Mouse (Mus musculus): ENCODE measurements around the gene Cast.

Gene Cast

DNA sequence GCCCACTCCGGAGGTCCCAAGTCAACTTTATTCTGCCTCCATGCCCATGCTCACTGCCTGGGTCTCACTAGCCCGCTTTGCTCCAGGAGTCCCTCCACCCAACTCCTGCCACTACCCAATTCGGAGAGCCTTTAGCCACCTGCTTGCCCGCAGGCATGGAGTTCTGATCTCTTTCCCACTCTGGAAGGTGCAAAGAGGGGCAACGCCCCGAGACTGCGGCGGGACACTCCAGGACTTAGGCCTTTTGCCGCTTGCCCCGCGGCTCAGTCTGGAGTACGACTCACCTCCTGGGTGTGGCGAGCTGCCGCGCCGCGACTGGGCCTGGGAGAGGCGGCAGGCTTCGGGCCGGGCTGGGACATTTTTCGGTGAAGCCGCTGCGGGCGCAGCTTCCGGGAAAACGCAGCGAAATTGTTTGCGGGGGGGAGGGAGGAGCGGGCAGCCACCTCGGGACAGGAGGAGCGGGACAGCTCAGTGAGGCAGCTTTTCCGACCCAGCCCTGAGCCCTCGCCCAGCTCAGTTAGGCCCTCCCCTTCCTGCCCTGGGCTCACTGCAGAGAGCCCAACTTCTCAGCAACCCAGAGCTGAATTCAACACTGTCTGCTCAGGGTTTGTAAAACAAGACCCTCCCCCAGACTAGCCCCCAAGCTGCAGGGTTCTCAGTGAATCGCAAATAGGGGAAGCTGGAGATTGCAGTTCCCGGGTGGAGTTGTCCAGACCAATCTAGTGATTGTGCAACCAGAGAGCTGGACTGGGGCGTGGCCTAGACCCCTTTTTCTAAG is at the start of gene Cast:
Cast (minus strand) TSS at position 659 of the 778 bp plus-strand sequence.
- DNase-seq, result peak; percentile 20 to 25

DNA sequence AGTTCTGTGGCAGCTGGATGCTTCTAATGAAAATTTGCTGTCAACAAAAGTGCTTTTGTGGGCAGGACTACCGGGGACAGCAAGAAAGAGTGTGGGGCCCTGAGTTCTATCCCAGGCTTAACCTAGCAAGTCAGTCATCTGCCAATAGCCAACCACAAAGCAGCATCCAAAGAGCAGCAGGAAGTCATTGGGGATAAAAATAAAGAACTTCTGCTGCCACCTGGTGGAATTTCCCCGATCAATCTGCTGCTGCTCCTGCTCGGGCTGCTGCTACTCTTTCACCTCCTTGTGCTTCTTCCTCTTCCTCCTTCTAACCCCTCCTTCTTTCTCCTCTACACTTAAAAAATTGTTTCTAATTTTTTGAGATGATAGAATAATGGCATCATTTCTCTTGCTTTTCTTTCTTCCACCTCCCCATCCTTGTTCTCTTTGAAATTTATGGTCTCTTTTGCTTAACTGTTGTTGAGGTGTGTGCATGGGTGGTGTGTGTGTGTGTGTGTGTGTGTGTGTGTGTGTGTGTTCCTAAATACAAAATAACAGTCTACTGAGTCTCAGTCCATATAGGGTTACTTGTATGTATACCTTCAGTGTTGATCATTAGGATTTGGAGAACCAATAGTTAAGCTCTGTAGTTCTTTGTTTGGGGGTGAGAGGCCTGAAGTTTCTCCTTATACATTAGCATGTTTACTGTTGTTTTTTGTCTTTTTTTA is 45.9 kb upstream of the Cast start:
- peak; percentile 82 to 83 for DNase-seq

DNA sequence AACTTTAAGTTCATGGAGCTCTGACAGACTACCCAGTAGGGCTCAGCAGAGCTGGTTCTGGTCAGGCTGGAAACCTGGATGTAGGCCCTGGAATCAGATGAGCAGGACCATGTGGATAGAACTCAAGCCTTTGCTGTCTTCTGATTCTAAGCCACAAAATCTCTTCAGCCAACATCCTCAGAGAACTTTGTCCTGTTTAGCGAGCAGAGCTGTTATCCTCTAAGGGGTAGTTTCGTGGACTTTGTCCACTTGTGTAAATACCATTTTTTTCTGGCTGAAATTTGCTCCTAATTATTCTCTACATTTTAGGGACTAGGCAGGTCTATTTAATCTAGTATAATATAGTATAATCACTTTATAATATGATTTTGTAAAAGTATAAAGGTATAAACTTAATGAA is 42.2 kb upstream of the Cast start:
- DNase-seq, result no peak

DNA sequence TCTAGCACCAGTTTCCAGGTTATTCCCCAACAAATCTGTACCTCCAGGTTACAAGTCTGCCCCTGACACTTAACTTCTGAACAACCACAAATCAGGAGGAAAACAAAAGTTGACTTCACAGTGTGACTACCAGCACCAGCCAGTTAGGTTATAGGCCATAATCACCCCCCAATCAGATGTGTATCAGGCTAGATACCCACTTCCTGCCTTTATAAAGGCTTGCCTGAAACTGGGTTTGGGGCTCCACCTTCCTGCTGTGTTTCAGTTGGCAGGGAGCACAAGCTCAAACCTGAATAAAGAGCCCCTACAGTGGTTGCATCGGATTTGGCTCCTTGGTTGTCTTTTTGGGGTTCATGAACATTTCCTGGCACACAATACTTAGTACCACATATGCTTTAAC is 37.3 kb upstream of the Cast start:
- DNase-seq, result no peak

DNA sequence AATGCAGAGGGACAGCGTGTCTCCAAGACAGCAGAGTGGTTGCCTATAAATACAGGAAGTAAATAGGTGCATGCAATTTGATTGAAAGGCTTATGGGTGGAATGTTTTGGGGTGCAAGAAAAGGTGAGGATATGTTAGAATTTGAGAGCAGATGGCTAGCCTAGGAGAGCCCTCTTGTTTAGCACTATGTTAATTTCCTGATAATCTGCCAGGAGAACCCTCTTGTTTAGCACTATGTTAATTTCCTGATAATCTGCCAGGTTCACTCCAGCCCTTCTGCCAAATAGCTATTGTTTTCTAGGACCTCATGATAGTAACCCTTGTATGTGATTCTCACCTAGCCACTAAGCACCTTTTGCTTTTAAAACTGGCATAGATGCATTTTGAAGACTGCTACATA is 25.9 kb upstream of the Cast start:
- DNase-seq, result peak in 1 of 2 experiments; percentile 6

DNA sequence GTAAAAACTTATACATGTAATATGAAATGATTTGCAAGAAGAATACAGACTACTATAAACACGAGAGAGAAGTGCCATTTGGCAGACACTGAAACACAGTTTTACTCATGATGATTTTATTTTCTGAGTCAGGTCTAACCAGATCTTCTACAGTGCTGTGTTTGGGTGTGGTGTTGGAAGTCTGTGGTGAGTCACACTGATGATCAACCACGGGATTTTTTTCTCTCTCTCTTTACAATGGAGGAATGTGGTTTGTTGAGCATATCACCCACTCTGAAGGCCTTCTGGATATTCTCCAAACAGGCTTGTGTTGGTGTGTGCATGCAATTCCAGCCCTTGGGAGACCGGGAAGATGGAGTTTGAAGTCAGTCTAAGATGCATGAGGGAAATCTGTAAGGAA is 13.5 kb upstream of the Cast start:
- DNase-seq, result no peak

DNA sequence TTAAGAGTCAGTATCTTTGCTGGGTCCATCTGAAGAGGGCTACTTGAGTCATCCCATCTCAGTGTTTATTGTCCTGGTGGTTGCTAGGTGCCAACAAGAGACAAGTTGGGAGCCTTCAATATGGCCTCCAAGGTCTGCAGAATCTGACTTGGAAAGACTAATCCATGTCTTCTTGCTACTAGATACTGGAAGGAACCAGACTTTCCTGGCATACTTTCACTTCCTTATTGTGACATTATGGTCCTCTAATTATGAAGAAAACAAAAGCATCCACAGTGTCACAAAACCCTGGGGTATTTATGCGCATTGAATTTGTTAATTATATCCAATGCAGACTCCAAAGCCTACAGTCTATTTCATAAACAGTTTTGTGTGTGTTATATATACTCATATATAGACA is 7.1 kb upstream of the Cast start:
- no peak for DNase-seq

DNA sequence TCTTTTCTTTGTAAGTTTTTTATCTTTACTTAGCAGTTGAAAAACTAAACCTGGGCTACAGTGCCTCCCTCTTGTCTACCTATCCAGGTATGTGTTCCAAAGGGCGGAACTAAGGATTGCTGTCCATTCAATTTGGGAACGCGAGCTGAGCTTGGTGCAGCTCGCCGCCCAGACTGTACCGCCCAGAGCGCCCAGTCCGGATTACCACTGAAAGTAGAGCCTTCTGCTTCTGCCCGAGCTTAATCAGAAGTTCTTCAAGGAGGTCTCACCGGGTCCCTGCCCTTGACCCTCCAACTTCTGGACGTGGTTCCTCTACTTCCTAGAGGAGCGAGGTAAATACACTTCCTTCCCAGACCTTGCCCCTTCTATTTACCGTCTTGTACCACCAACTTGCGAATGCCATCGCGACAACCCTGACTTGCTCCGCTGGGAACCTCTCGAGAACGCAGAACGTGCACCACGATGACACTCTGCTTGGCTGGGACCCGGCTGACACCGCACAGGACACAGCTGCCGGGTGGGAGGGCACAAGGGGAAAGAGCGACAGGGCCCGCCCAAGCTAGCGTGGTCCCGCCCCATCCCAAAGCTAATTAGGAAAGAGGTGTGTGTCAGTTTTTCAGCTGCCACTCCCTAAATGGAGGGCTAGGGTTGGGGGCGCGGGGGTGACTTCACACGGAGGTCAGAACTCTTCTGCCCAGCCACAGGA is 1.0 kb downstream of the Cast start:
- DNase-seq, result peak; percentile 39 to 60

DNA sequence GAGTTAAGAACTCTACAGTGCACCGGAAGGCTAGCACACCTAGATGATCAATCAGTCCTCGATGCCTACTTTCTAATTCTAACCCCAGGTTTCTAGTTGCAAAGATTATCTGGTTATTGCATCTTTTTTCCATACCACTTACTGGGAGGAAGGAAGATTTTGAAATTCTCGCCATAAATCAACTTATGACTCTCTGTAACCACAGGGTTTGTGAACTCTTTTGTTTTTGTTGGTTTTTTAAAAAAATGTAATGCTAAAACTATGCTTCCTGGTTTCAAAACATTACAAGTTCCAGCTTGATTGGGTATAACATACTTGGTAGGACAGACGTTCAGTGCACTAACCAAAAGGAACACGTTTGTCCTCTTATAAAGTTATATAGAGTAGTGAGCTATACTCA is 1.7 kb downstream of the Cast start:
- no peak for DNase-seq

DNA sequence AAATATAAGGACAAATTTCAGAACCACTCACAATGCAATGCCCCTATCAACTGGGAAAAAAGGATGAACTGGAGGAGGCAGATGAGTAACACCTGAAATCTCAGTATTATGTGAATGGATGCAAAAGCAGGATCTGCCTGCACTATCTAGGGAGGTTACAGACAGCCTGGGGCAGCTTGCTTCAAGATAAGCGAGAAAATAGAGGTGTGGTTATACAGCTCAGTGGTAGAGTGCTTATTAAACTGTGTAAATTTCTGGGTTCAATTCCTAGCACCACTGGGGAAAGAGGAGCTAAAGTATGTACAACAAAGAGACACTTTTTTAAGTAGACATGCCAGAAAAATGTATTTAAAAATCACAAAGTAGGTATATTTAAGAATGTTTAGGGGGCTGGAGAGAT is 14.2 kb downstream of the Cast start:
- no peak for DNase-seq

DNA sequence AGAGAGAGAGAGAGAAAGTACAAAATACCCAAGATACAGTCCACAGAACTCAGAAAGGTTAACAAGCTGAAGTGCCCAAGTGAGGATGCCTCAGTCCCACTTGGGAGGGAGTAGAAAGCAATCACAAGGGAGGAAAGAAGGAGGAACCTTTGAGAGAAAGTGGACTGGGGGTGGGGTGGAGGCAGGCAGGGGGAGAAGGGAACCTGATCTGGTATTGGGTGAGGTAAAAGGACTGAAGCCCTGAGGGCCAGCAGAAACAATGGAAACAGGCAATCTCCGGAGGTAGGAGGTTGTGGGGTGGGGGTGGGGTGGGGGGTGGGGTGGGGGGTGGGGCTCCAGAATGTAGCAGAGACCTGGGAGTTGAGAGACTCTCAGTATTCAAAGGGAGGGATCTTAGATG is 20.9 kb downstream of the Cast start:
- DNase-seq, result no peak

DNA sequence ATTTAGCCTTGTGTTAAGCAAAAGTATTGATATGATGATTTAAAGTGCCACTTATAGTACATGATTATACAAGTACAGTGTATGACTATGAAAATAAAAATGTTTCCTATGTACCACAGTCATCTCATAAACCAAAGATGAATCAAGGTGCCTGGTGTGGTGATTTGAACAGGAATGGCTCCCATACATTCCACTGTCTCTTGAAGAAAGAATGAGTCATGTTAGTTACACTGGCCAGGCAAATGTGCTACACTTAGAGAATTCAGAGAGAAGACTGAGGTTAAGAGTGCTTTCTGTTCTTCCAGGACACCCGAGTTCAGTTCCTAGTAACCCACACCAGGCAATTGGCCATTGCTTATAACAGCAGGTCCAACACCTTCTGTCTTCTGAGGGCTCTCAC is 36.5 kb downstream of the Cast start:
- DNase-seq, result no peak

DNA sequence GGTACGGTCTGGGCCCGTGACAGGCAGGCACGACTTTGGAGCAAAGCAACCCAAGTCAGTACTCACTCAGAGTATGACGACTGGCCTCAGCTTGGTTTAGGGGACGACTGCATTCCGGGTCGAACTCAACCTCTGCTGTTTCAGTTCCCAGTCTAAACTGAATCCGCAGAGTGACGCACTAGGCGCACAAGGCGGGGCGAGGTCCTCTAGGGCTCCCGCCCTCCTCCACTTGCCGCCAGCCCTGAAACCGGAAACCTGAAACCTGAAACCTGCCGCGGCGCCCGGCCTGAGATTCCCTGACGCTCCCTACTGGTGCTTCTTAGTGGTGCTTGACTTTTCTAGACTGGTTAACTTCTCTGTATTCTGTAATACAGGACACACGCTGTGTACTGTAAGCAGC is 38.1 kb downstream of the Cast start:
- DNase-seq, result peak; percentile 76 to 81

DNA sequence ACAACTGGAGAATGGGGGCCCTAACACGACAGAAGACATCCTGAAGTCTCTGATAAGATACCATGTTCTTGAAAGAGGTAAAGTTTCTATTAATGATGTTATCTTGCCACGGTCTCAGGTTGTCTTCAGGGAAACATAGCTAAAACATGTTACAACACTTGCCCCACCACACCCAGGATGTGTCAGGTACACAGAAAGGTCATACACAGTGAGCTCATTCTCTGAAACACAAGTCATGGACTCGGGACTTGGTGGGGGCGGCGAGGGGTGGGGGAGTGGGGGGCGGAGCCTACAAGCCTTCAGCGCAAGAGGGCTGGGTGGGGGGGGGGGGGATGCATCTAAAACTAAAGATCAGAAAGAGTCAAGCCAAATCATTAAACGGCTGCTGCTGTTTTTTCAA is 38.7 kb downstream of the Cast start:
- peak in 1 of 2 experiments; percentile 1 for DNase-seq

DNA sequence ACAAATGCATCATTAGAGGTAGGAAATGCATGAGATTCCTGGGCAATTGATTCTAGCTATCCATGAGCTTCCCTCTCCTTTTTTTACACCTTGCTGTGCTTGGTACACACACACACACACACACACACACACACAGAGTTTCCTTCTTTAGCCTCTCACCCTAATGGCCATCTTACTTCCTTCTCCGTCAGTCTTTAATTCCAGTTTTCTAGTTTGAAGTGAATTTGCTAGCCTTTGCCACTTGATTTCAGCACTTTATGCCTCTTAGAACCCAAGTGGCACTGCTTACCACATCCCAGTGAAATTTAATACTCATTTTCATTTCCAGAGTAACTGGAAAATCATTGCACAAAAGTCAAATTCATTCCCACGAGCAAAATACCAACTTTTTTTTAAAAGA is 41.4 kb downstream of the Cast start:
- no peak for DNase-seq

DNA sequence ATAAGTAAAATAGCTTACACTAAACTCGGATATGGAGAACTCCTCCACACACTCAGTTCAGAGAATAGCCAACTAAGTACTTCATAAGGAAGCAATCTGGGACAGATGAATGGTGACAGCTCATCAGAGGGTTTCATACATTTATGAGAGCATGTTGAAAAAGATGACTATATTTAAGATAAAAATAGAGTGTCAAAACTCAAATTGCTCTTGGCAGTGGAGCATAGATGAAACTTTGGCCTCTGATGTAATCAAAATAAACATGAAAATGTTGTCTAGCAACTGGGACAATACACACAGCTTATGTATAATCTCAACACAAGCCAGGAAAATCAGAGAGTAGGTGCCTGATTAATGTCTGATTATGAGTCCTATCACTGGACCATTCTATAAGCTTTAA is 45.9 kb downstream of the Cast start:
- no peak for DNase-seq

DNA sequence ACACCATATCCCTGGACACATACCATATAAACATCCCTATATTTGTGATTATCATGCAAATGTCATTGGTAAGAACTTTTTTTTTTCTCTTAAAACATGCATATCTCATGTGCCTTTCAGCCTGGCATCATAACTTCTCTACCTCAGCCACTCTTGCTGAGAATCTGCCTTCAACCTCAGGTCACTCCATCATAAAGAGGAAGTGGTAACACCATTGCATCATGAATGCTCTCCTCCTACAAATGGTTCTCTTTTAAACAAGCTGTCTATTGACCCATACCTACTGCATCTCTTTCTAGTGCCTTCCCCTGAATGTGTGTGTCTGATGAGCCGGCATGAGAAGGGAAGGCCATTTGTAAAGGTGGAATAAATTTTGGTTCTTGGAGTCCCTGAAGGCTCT is 49.5 kb downstream of the Cast start:
- no peak for DNase-seq

DNA sequence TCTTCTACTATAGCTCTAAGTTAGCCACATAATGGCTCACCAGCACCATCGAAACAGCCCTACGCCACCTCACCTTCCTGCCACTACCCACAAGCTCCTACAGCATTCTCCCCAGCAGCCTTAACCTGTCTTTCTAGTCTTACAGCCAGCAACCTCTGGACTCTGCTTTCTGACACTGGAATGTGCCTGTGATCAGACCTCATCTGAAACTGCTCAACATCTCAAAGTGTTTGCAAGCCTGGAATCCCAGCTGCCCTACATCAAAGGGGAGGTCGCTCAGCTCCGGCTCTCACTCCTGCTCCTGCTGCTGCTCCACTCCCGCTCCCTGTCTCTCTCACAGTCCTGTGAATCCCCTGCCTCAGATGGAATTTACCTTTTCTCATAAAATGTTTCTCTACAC is 65.4 kb downstream of the Cast start:
- DNase-seq, result no peak

DNA sequence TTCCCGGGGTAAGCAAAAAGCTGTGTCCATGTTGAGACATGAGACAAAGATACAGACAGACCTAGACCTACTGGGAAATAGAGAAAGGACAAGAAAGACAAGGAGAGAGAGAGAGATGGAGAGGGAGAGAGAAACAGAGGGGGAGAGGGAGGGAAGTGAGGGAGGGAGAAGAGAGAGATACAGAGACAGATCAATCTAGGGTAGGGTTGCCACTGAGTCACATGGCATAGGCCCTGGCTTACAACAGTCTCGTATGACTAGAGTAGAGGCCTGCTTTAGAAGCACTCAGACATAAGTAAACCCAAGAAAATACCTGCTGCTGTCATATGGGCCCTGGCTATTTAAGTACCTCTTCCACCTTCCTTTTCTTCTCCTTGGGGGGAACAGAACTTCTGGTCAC is 72.2 kb downstream of the Cast start:
- DNase-seq, result no peak

DNA sequence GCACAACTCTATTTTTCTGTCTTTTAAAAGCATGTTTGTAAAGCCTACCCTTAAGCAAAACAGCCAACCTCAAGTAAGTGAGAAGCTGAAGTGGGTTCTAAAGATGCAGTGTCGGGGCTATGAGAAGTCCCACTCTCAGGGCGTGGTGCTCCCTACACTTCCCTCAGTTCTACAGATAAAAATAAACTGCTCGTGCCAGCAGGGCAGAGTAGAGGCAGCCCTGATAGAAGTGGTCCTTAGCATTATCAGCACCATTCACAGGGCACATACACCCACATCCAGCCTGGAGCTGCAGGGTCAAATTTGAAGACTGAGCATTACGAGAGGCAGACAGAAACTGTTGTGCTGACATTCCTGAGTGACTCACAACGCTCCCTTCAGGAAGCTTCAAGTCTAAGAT is 72.8 kb downstream of the Cast start:
- no peak for DNase-seq

DNA sequence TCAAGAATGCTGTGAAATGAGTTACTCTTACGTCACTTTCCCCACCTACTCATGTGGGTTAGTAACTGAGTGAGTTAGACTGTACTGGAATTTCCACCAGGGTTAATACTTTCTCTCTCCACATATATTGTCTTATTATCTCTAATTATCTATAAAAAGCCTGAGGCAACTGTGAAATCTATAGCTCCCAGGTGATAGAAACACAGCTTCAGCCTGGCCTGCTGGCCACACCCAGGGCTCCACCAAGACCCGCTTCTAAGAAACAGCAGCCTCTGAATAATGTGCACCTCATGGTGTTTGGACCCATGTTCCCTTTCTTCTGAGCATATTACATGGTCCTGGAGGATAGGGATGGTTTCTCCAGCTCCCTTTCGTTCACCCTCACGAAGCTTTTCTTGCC is 74.9 kb downstream of the Cast start:
- DNase-seq, result no peak

DNA sequence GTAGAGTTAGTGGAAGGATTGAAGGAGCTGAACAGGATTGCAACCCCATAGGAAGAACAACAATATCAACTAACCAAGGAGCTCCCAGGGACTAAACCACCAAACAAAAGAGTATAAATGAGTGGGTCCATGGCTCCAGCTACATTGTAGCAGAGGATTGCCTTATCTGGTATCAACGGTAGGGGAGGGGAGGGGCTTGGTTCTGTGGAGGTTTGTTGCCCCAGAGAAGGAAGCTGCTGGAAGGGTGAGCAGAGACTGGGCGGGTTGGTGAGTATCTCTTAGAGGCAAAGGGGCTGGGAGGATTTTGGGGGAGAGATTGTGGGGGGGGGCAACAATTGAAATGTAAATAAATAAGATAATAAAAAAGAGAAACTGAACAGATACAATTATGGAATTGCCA is 89.6 kb downstream of the Cast start:
- DNase-seq, result no peak

DNA sequence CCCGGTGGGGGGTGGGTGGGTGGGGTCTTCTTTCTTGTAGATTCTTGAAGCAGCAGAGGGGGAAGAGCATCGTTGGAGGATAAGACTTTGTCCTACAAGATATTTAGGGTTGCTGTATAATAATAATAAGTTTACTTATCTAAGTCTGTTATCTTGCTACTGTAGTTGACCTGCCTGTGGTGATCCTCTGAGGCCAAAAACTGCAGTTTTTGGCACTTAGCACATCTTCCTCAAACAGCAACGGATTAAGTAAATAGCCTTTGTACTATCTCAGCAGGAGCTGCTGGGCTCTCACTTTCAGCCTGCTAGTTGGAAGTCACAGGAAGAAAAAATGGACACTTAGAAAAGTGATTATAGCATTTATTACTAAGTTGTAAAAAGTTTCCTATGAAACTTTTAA is 112.4 kb downstream of the Cast start:
- DNase-seq, result no peak
